Mouse (Mus musculus) adrenal gland, postnatal 36 days (tissue): ENCODE measurements at regions not wholly inside any gene's neighbourhood (a gene's known extent, or its start where the extent isn't known, plus 50 kb on each side); places are given as distances from the start of the nearest gene placed in this dataset.

Experiments used
- DNase-seq, 2 experiments: peaks; one replicate each; pipeline ENCODE4 v3.0.0; 2021; ENCODE audit warnings: mixed read lengths in 1 of 2

DNA sequence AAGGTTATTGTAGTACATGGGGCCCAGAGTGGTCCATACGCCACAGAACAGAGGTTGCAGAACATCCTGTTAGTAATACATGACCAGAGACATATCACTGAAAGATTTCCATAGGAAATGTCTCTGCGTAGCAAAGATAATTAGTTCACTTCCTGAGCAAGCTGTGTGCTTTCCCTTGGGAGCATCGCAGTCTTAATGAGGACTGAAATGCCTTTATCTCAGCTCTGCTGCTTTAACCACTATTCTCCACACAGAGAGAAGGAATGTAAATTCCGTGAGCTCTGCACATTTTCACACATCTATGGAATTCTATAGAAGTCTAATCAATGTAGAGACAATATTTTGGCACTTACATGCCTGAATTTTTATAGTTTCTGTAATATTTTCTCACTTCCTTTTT is 1454.7 kb upstream of the Pcdh10 start:
- DNase-seq: no peak

DNA sequence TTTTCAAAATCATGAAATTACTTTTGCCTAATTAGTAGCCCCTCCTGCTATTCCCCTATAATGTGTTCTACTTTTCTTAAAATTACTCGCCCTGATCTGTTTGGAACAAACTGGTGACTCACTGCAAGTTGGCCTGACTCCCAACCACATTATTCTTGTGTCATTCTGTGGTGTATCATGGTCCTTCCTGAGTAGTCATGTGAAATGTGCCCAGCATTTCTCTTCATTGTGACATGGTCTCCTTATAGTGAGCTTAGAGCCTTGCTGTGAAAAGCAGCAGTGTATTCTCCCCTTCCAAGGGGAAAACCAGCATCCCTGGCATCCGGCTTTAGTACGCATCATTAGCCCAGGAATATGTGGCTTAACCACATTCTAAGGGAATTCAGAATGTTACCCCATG is 1432.4 kb upstream of the Pcdh10 start:
- peak in 1 of 2 experiments; percentile 13 for DNase-seq
